Mouse (Mus musculus) urinary bladder, postnatal 4 days (tissue): ENCODE measurements around the gene Caml.
A peak's percentile ranks its signal among the peaks of the same experiment; 100 is the strongest.
"Not testable (repeated sequence)": the region's sequence is repeated elsewhere in the genome, so short reads cannot be mapped to it uniquely, and the experiment has no call there.

Experiments
- DNase-seq, 2 experiments: peaks; one replicate each; pipeline ENCODE4 v3.0.0; 2021 to 2022; ENCODE audit warnings: low spot score in 2 of 2

Caml gene

DNA sequence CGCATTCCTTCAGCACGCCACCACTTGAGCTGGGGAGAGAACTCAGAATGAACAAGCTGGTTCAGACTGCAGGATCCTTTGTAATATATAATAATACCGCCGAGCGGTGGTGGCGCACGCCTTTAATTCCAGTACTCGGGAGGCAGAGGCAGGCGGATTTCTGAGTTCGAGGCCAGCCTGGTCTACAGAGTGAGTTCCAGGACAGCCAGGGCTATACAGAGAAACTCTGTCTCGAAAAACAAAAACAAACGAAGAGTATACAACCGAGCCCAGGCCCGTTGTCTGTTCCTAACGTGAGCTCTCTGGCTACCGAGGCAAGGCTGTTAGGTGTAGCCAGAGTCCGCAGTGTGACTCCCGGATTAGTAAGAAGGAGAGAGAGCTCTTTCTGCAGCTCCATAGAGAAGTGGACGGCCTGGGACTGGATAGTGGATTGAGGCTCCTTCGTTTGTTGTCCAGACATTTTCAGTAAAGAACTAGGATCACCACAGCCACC, 603 bp upstream of the Caml start:
- not testable (repeated sequence) for DNase-seq

DNA sequence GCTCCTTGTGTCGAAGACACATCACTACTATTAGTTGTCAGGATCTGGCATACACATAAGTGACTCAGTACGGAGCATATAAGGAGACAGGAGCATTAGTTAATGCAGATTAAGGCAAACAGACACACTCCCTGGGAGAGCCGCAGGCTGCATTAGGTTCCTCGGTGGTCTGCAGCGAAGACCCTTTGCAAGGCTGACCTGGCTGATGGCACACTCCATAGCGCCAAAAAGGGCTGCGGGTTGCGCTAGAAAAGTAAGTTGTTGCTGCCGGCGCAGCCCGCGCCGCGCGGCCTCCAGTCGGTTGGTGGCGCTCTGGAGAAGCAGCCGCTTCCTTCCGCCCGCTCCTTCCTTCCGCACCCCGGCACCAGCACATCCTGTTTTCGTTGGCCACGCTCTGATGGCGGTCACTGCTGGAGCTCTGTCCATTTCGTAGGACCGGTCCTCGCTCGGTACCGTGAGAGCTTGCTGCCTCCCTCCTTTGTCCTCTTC, 11.9 kb downstream of the Caml start, which contains the start of gene Ddx46:
Gene Ddx46, plus strand, starts transcription at position 389 of the 489 bp plus-strand sequence.
- DNase-seq, result peak; percentile 84 to 91

DNA sequence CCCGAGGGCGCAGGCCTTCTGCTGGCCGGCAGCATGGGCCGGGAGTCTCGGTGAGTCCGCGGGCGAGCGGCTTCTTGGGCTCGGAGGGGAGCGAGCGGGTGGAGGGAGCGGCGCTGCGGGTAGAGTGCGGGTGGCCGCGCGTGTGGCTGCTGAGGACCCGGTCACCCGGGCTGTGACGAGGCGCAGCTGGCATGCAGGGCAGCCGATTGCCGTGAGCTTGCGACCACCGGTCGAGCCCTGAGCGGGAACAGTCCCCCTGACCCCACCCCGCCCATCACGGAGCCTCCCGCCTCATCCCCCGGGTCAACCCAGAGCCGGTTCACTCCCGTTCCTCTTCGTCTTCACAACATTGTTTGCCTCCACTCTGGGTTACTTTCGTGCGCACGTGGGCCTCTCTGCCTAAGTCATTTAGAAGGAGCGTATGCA, 12.4 kb downstream of the Caml start:
- no peak for DNase-seq

DNA sequence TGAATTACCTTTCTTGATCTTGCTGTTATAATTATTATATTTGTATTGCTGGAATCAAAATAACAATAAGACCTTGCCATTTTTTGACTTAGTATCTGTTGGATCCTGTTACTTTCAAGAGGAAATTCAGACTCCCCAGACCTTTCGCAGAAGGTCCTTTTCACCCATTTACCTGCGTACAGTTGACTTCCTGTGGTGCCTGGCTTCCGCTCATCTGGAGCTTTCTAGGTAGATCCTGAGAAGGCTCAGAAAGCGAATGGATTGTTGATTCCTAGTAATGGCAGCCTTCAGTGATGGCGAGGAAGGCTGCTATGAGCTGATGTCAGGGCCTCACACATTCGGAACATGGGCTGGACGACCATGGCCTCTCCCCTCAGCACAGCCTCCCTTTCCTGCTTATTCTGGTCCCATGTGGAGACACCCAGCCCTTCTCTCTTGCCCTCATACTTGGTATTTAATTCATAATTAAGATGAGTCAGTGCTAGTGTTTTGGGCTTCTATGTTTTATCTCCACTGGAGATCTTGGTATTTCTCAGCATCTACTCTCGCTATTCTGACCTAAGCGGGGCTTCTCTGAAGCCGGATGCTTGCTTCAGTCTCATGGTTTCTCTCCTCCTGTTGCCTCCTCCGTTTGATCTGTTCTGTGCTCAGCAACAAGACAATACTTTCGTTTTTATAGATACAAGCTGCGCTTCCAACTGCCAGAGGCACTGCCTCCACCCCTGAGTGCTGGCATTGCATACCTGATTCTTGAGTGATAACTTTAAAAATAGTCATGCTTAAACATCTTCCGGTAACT, 13.6 kb downstream of the Caml start:
- no peak for DNase-seq

DNA sequence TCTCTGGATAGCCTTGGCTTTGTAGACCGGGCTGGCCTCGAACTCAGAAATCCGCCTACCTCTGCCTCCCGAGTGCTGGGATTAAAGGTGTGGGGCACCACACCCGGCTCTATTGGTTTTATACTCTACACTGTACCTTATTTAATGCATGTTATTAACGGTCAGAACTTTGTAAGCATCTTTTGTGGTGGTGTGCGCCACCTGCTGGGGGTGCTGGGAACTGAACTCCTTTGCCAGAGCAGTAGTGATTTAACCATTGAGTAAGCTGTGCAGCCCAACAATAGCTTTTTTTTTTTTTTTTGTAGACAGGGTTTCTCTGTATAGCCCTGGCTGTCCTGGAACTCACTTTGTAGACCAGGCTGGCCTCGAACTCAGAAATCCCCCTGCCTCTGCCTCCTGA, 17.7 kb downstream of the Caml start:
- DNase-seq, result peak; percentile 62 to 75

DNA sequence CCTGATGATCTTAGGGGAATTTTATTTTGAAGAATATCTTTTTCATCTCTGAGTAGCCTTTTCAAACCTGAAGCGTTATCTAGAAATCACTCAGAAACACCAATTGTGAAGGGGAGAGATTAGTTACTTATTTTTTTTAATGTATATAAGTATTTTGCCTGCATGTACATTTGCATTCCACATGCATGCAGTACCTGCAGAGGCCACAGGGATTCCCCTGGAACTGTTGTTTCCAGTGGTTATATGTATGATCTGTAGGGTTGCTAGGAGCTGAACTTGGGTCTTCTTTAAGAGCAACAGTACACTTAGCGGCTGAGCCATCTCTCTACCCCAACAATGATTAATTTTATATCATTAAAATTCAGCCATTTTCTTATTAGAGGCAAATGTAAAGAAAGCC, 21.7 kb downstream of the Caml start:
- no peak for DNase-seq

DNA sequence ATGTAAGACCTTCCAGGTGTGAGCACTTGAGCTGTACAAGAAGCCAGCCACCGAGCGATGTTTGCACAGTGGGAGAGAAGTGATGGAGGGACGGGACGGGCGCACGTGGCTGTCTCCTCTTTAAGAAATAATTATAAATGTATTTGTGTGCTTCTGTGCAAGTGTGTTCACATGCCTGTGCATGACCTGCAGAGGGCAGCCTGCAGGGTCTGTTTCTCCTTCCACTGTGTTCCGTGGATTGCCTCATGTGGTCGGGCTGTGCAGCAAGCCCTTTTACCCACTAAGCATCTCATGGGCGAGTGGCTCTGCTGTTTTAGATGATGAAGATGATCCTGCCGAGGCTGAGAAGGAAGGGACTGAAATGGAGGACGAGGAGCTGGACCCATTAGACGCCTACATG, 27.3 kb downstream of the Caml start:
- DNase-seq, result no peak

DNA sequence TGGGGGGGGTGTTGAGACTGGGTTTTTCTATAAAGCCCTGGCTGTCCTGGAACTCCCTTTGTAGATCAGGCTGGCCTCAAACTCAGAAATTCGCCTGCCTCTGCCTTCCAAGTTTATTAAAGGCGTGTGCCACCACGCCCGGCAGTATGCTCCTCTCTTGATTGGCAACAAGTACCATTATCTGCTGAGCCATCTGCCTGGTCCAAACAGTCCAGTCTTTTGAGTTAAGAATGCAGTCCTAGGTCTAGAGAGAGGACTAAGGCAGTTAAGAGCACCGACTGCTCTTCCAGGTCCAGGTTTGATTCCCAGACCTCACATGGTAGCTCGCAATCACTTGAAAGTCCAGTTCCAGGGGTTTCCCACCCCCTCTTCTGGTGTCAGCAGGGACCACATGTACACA, 28.2 kb downstream of the Caml start:
- no peak for DNase-seq

DNA sequence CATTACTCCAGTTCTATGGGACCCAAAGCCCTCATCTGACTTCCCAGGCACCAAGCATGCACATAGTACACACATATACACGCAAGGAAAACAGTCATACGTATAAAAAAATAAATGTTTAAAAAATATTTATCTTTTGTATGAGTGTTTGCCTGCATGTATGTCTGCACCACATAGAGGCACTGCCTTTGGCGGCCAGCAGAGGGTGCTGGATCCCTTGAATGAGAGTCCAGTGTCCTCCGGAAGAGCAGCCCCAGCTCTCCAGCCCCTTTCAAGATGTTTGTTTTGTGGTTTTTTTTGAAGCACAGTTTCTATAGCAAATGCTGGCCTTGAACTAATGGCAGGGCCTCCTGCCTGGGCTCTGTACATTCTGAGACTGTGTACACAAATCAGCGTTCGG, 45.7 kb downstream of the Caml start:
- DNase-seq, result no peak

DNA sequence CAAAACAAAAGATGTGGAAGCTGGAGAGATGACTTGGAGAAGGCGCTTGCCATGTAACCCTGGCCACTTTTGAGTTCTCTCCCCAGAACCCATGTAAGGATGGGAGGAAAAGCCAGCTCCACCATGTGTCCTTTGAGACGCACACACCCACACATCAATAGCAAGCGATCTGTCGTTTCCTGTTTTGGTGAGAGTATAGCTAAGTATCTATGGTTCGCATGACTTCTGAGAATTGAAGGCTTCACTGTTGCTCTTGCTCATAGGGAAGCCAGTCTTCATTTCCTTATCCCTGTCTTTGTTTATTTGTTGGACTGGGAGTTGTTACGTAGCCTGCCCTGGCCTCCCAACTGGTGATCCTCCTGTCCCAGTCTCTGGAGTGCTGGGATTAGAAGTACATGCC, 49.9 kb downstream of the Caml start:
- DNase-seq, result no peak

DNA sequence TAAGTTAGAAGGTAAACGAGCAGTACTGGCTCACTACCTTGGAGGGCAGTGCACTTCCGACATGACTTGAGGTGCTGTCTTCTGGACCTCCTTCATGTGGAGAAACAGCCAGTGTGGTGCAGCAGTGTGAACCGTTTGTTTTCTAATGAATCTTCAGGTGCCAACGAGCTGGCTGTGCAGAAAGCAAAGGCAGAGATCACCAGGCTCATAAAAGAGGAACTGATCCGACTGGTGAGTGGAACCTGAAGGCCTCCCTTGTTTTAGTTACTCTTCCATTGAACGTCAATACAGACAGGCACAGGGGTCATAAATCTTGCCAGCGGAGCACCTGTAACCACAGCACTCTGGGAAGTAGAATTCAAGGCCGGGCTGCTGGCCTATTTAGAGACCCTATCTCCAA, 54.6 kb downstream of the Caml start:
- no peak for DNase-seq
